Mouse (Mus musculus) lung, adult 18-20 months (tissue): ENCODE results near the gene Cep135.

ENCODE experiments used
- DNase-seq, 2 experiments: peaks; one replicate each; pipeline ENCODE4 v3.0.0; 2022; ENCODE audit warnings: mixed read lengths in 2 of 2

Cep135 gene

GRCm38 (mm10) chr5:76588551-76589283, at the start of gene Cep135:
Cep135 (plus strand) TSS chr5:76588698.
- DNase-seq, result peak; percentile 87 to 92

- peak in 1 of 2 experiments; percentile 14 for DNase-seq
These were observed 48.3 kb upstream of the Cep135 start for GRCm38 (mm10) chr5:76540181-76540580.

GRCm38 (mm10) chr5:76540842-76541241, 47.7 kb upstream of the Cep135 start:
- no peak for DNase-seq

GRCm38 (mm10) chr5:76543200-76543599, 45.3 kb upstream of the Cep135 start:
- no peak for DNase-seq

GRCm38 (mm10) chr5:76550426-76550825, 38.1 kb upstream of the Cep135 start:
- no peak for DNase-seq

- DNase-seq, result peak; percentile 47 to 64
These were observed 23.2 kb upstream of the Cep135 start for GRCm38 (mm10) chr5:76565321-76565720.

- DNase-seq, result no peak
These were observed 14.2 kb upstream of the Cep135 start for GRCm38 (mm10) chr5:76574251-76574650.

- no peak for DNase-seq
These were observed 11.5 kb upstream of the Cep135 start for GRCm38 (mm10) chr5:76577026-76577425.

GRCm38 (mm10) chr5:76585378-76585777, 3.1 kb upstream of the Cep135 start:
- no peak for DNase-seq

GRCm38 (mm10) chr5:76589311-76589710, 813 bp downstream of the Cep135 start:
- no peak for DNase-seq

- DNase-seq, result no peak
These were observed 1.5 kb downstream of the Cep135 start for GRCm38 (mm10) chr5:76590009-76590408.

- DNase-seq, result no peak
These were observed 3.4 kb downstream of the Cep135 start for GRCm38 (mm10) chr5:76591885-76592284.

- no peak for DNase-seq
These were observed 21.3 kb downstream of the Cep135 start for GRCm38 (mm10) chr5:76609702-76610370.

GRCm38 (mm10) chr5:76612867-76613499, 24.5 kb downstream of the Cep135 start:
- DNase-seq, result no peak

- DNase-seq, result no peak
These were observed 26.8 kb downstream of the Cep135 start for GRCm38 (mm10) chr5:76615276-76615675.

- DNase-seq, result no peak
These were observed 27.8 kb downstream of the Cep135 start for GRCm38 (mm10) chr5:76616196-76616747.

- no peak for DNase-seq
These were observed 30.3 kb downstream of the Cep135 start for GRCm38 (mm10) chr5:76618750-76619149.

GRCm38 (mm10) chr5:76623759-76624158, 35.3 kb downstream of the Cep135 start:
- no peak for DNase-seq

GRCm38 (mm10) chr5:76627770-76628169, 39.3 kb downstream of the Cep135 start:
- DNase-seq, result no peak

- DNase-seq, result no peak
These were observed 45.5 kb downstream of the Cep135 start for GRCm38 (mm10) chr5:76634012-76634411.

- peak in 1 of 2 experiments; percentile 7 for DNase-seq
These were observed 47.1 kb downstream of the Cep135 start for GRCm38 (mm10) chr5:76635592-76635991.

GRCm38 (mm10) chr5:76642076-76642475, 53.6 kb downstream of the Cep135 start:
- no peak for DNase-seq

- DNase-seq, result no peak
These were observed 55.7 kb downstream of the Cep135 start for GRCm38 (mm10) chr5:76644234-76644633.
